Mouse (Mus musculus): ENCODE results near the gene Pard3b.

DNA sequence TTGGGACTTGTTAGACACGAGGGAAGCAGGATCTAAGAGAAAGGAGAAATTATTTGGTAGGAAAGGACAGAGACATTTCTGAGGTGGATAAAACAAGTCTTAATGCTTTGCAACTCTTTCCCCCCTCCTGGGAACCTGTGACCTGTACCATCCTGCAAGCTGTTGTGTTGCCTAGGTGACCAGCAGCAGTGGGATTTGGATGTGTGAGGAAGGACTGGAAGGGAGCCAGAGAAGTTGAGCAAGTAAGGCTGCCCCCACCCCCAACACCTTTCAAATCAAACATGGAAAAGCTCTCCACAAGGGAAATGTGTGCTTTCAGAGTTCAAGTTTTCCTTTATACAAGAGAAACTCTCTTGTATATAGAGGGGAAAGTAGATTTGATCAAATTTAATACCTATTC, 595.4 kb downstream of the Pard3b start:
- no peak for TF ChIP-seq CTCF (IDR thresholded peaks at IDR 0.05; ENCODE audit: low read depth, low read length)
- TF ChIP-seq POLR2A (IDR thresholded peaks at IDR 0.05; ENCODE audit: insufficient read depth, low read length) = no peak

Data from ES-Bruce4 (cell line).